Mouse (Mus musculus): ENCODE data around the gene Kcnh1. TPM values are rescaled to one million over a fixed set of nuclear protein-coding genes. Genes with fewer than 3 reads are reported as not detected.

Gene Kcnh1
- polyA plus RNA-seq, 1 experiment from 2014 or later: 0.20 TPM

DNA sequence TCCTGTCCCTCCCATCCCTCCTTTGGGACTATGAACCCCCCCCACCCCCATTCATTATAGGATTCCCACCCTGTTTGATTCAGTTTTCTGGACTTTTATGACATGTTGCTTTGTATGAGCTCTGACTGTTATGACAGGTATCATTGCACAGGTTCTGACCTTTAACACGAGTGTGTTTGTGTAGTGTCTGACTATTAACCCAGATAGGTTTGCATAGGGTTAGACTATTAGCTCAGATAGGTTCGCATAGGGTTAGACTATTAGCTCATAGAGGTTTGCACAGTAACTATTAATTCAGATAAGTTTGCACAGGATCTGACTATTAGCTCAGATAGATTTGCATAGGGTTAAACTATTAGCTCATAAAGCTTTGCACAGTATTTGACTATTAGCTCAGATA, 201.7 kb downstream of the Kcnh1 start:
- Histone ChIP-seq H3K9me3 (ENCODE audit: control insufficient read depth, low read length) (no peaks in the 10 kb centered on the region), H3K27me3 (ENCODE audit: control insufficient read depth, insufficient read depth, low read length) (no peaks in the 10 kb centered on the region), H3K27ac (replicated peaks in 1 of 2; ENCODE audit: control insufficient read depth in 1 of 2, insufficient read depth in 1 of 2, low read depth in 2 of 2, low read length in 2 of 2) (no peak overlapping the region), H3K36me3 (ENCODE audit: control insufficient read depth, insufficient read depth, low read length) (no peaks in the 10 kb centered on the region), H3K9ac (ENCODE audit: low read length) (no peak overlapping the region), H3K4me1 (ENCODE audit: control insufficient read depth in 2 of 2, insufficient read depth in 2 of 2, low read length in 2 of 2) (no peaks in the 10 kb centered on the region), H3K4me3 (ENCODE audit: control insufficient read depth in 1 of 2, insufficient read depth in 1 of 2, low read depth in 1 of 2, low read length in 2 of 2) (no peak overlapping the region), H3K4me2 (ENCODE audit: low read length) (no peak overlapping the region)
- ATAC-seq (ENCODE audit: insufficient number of reproducible peaks, insufficient read depth, low FRiP score, low read depth): no peak
- 86% methylated on average over 2 of the region's 2 CpGs for WGBS

DNA sequence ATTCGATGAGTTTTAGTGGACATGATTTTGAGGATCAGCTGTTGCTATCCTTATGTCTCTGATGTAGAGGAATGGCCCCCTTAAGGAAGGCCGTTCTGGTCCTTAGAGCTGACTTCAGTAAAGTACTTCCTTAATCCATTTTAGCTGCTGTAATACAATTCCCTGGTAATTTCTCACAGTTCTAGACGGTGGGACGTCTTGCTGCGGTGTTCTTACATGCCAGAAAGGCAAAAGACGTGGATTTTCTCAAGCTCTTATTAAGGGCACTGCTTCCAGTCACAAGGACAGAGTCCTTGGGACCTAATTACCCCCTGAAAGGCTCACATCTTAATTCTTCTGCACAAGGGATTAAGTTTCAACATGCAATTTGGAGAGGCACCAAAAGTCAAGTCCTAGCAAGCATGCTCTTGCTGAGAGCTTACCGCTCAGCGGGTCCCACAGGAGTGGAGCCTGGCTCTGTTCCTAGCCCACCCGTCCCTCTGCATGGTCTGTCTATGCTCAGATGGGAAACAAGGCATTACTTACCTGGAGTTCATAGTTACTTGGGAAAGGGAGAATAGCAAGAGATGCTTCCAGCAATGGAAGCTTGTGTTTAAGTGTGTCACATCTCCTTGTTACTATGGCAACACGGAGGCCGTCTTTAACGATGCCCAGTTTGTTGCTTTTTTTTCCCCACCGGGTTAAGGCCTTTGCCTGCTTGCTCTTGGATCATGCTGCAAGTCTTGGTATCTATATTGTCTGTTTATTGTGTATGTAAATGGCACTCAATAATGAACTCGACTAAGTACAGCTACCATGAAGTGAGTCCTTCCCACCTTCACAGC, 209.3 kb downstream of the Kcnh1 start:
- Histone ChIP-seq H3K4me1 (ENCODE audit: control insufficient read depth in 2 of 2, insufficient read depth in 2 of 2, low read length in 2 of 2) (no peaks in the 10 kb centered on the region), H3K9ac (ENCODE audit: low read length) (no peak overlapping the region), H3K4me3 (ENCODE audit: control insufficient read depth in 1 of 2, insufficient read depth in 1 of 2, low read depth in 1 of 2, low read length in 2 of 2) (no peak overlapping the region), H3K27me3 (ENCODE audit: control insufficient read depth, insufficient read depth, low read length) (no peaks in the 10 kb centered on the region), H3K27ac (replicated peaks in 1 of 2; ENCODE audit: control insufficient read depth in 1 of 2, insufficient read depth in 1 of 2, low read depth in 2 of 2, low read length in 2 of 2) (no peak overlapping the region), H3K36me3 (ENCODE audit: control insufficient read depth, insufficient read depth, low read length) (no peaks in the 10 kb centered on the region), H3K4me2 (ENCODE audit: low read length) (no peak overlapping the region), H3K9me3 (ENCODE audit: control insufficient read depth, low read length) (no peaks in the 10 kb centered on the region)
- no peak for ATAC-seq (ENCODE audit: insufficient number of reproducible peaks, insufficient read depth, low FRiP score, low read depth)
- WGBS: 83% methylated on average over 14 of the region's 14 CpGs

DNA sequence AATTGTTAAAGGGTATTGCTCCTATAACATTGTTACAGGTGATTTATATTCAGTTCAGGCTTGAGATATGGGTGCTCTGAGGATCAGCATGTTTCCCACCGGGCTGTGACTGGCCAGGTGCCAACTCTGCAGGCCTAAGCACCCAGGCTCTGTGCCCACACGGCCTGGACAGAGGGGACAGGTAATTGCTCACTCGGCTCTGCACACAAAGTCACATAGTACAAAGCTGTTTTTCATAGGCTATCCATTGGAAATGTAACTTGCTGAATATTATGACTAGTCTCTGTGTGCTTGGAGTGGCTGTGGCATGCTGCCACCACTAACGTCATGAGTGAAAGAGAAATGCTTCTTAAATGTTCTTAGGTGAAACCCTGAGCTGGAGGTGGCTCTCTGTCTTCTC, 210.4 kb downstream of the Kcnh1 start:
- Histone ChIP-seq H3K4me2 (ENCODE audit: low read length) (no peak overlapping the region), H3K4me1 (ENCODE audit: control insufficient read depth in 2 of 2, insufficient read depth in 2 of 2, low read length in 2 of 2) (no peaks in the 10 kb centered on the region), H3K9me3 (ENCODE audit: control insufficient read depth, low read length) (no peaks in the 10 kb centered on the region), H3K27me3 (ENCODE audit: control insufficient read depth, insufficient read depth, low read length) (no peaks in the 10 kb centered on the region), H3K27ac (replicated peaks in 1 of 2; ENCODE audit: control insufficient read depth in 1 of 2, insufficient read depth in 1 of 2, low read depth in 2 of 2, low read length in 2 of 2) (no peak overlapping the region), H3K36me3 (ENCODE audit: control insufficient read depth, insufficient read depth, low read length) (no peaks in the 10 kb centered on the region), H3K4me3 (ENCODE audit: control insufficient read depth in 1 of 2, insufficient read depth in 1 of 2, low read depth in 1 of 2, low read length in 2 of 2) (no peak overlapping the region), H3K9ac (ENCODE audit: low read length) (no peak overlapping the region)
- WGBS: 52% methylated on average over 4 of the region's 4 CpGs
- ATAC-seq (ENCODE audit: insufficient number of reproducible peaks, insufficient read depth, low FRiP score, low read depth): no peak

DNA sequence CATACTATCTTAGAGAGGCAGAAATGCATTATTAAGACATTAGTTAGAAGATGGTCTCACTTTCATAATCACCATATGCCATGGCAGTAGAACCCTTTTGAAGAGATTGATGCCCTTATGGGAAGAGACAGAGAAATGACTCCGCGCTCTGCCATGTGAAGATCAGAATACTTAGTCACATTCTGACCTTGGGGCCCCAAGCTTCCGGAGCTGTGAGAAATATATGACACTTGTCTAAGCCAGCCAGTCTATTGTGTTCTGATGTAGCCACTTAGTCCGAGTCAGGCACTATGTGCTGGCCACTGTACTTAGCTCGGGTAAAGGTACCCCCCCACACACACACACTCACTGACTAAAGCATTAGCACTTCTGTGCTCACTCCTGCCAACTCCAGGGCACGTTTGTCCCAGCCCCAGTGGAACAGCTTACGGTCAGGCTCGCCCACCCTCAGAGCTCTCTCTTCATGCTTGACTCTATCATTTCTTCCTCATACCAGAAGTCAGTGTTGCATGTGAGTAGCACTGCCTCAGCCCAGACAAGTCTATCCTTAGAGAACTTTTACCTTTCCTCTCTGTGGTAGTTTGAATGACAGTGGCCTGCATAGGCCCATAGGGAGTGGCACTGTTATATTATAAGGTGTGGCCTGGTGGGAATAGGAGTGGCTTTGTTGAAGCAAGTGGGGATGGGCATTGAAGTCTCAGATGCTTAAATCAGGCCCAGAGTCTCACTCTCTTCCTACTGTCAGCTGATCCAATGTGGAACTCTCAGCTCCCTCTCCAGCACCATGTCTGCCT, 212.5 kb downstream of the Kcnh1 start:
- Histone ChIP-seq H3K4me3 (ENCODE audit: control insufficient read depth in 1 of 2, insufficient read depth in 1 of 2, low read depth in 1 of 2, low read length in 2 of 2) (no peak overlapping the region), H3K9me3 (ENCODE audit: control insufficient read depth, low read length) (no peaks in the 10 kb centered on the region), H3K27me3 (ENCODE audit: control insufficient read depth, insufficient read depth, low read length) (no peaks in the 10 kb centered on the region), H3K4me2 (ENCODE audit: low read length) (no peak overlapping the region), H3K27ac (replicated peaks in 1 of 2; ENCODE audit: control insufficient read depth in 1 of 2, insufficient read depth in 1 of 2, low read depth in 2 of 2, low read length in 2 of 2) (no peak overlapping the region), H3K4me1 (ENCODE audit: control insufficient read depth in 2 of 2, insufficient read depth in 2 of 2, low read length in 2 of 2) (no peaks in the 10 kb centered on the region), H3K36me3 (ENCODE audit: control insufficient read depth, insufficient read depth, low read length) (no peaks in the 10 kb centered on the region), H3K9ac (ENCODE audit: low read length) (no peak overlapping the region)
- ATAC-seq (ENCODE audit: insufficient number of reproducible peaks, insufficient read depth, low FRiP score, low read depth): no peak
- 78% methylated on average over 8 of the region's 8 CpGs for WGBS

DNA sequence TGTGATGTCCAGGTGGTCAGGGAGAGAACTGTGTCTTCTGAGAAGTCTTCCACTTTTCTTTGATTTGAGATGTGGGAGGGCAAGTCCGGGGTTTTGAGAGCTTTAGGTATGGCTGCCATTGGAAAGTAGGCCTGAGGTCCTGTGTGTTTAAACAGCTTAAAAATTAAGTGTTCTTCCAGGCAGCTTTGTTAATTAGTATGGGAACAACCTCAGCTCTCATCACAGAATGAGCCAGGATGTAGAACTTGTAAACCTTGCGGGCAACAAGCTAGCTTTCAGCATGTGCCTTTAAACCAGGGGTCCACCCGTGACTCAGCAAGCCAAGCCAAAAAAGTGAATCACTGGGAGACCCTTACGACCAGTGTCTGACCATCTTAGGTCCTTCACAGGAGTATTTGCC, 214.6 kb downstream of the Kcnh1 start:
- WGBS: 78% methylated on average over 4 of the region's 4 CpGs
- Histone ChIP-seq H3K27ac (replicated peaks in 1 of 2; ENCODE audit: control insufficient read depth in 1 of 2, insufficient read depth in 1 of 2, low read depth in 2 of 2, low read length in 2 of 2) (no peak overlapping the region), H3K36me3 (ENCODE audit: control insufficient read depth, insufficient read depth, low read length) (no peaks in the 10 kb centered on the region), H3K4me2 (ENCODE audit: low read length) (no peak overlapping the region), H3K27me3 (ENCODE audit: control insufficient read depth, insufficient read depth, low read length) (no peaks in the 10 kb centered on the region), H3K4me3 (ENCODE audit: control insufficient read depth in 1 of 2, insufficient read depth in 1 of 2, low read depth in 1 of 2, low read length in 2 of 2) (no peak overlapping the region), H3K9ac (ENCODE audit: low read length) (no peak overlapping the region), H3K4me1 (ENCODE audit: control insufficient read depth in 2 of 2, insufficient read depth in 2 of 2, low read length in 2 of 2) (no peaks in the 10 kb centered on the region), H3K9me3 (ENCODE audit: control insufficient read depth, low read length) (no peaks in the 10 kb centered on the region)
- no peak for ATAC-seq (ENCODE audit: insufficient number of reproducible peaks, insufficient read depth, low FRiP score, low read depth)

DNA sequence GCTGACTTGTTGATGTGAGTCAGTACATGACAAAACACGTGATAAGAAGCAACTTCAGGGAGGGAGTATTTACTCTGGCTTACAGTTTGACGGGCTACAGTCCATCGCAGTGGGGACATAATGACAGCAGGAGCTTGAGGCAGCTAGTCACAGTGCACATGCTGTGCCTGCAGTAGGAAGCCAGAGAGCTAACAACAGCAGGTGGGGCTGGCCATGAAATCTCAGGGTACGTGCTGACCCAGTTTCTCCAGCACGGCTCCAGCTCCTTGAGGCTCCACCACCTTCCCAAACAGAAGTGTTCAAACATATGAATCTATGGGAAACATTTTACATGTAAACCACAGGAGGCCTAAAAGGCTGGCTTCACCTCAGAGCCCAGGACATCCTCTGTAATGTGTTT, 216.0 kb downstream of the Kcnh1 start:
- H3K4me2 ChIP-seq (ENCODE audit: low read length): no peak overlapping the region
- WGBS: 75% methylated on average over 5 of the region's 5 CpGs
- H3K9me3 ChIP-seq (ENCODE audit: control insufficient read depth, low read length): no peaks in the 10 kb centered on the region
- no peaks in the 10 kb centered on the region for H3K4me1 ChIP-seq (ENCODE audit: control insufficient read depth in 2 of 2, insufficient read depth in 2 of 2, low read length in 2 of 2)
- H3K4me3 ChIP-seq (ENCODE audit: control insufficient read depth in 1 of 2, insufficient read depth in 1 of 2, low read depth in 1 of 2, low read length in 2 of 2): no peak overlapping the region
- no peaks in the 10 kb centered on the region for H3K27me3 ChIP-seq (ENCODE audit: control insufficient read depth, insufficient read depth, low read length)
- H3K27ac ChIP-seq (replicated peaks in 1 of 2; ENCODE audit: control insufficient read depth in 1 of 2, insufficient read depth in 1 of 2, low read depth in 2 of 2, low read length in 2 of 2): no peak overlapping the region
- no peak overlapping the region for H3K9ac ChIP-seq (ENCODE audit: low read length)
- no peaks in the 10 kb centered on the region for H3K36me3 ChIP-seq (ENCODE audit: control insufficient read depth, insufficient read depth, low read length)
- no peak for ATAC-seq (ENCODE audit: insufficient number of reproducible peaks, insufficient read depth, low FRiP score, low read depth)

DNA sequence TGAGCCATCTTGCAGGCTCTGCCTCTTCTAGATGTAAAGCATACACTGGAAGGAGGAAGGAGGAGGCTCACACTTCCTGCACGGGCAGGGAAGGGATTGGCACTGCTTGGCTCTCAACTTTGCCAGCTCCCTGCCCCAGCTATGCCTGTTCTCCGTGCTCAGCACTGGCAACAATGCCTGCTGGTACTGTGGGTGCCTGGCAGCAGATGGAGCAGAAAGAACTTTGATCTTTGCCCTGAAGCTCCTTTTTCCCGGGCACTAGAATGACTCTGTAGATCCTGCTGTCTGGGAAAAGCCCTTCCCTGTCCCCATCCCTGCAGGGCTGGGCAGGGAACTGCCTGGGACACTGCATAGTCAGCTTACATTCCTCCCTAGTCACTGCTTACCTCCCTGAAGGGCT, 225.2 kb downstream of the Kcnh1 start:
- Histone ChIP-seq H3K27me3 (ENCODE audit: control insufficient read depth, insufficient read depth, low read length) (no peaks in the 10 kb centered on the region), H3K27ac (replicated peaks in 1 of 2; ENCODE audit: control insufficient read depth in 1 of 2, insufficient read depth in 1 of 2, low read depth in 2 of 2, low read length in 2 of 2) (no peak overlapping the region), H3K4me3 (ENCODE audit: control insufficient read depth in 1 of 2, insufficient read depth in 1 of 2, low read depth in 1 of 2, low read length in 2 of 2) (no peak overlapping the region), H3K9me3 (ENCODE audit: control insufficient read depth, low read length) (no peaks in the 10 kb centered on the region), H3K36me3 (ENCODE audit: control insufficient read depth, insufficient read depth, low read length) (no peaks in the 10 kb centered on the region), H3K9ac (ENCODE audit: low read length) (no peak overlapping the region), H3K4me1 (ENCODE audit: control insufficient read depth in 2 of 2, insufficient read depth in 2 of 2, low read length in 2 of 2) (no peaks in the 10 kb centered on the region), H3K4me2 (ENCODE audit: low read length) (no peak overlapping the region)
- ATAC-seq (ENCODE audit: insufficient number of reproducible peaks, insufficient read depth, low FRiP score, low read depth): no peak
- 53% methylated on average over 3 of the region's 3 CpGs for WGBS

Data from heart, embryonic 14.5 days (tissue).